Mouse (Mus musculus): Measurements from ENCODE around the gene Traf5. TPM values are rescaled to one million over a fixed set of nuclear protein-coding genes. Genes with fewer than 3 reads are reported as not detected.
A peak's percentile ranks its signal among the peaks of the same experiment; 100 is the strongest.

Traf5 gene
- total RNA-seq, 2 experiments from 2014 or later: 3.1 to 8.5 TPM

- peak; percentile 52 to 61 for DNase-seq (ENCODE audit: low spot score in 2 of 2)
- intact Hi-C loops (cut with DNase I): no loop called here
Observed at GRCm38 (mm10) chr1:192069971-192070591, 22.3 kb downstream of the Traf5 start.

- DNase-seq (ENCODE audit: low spot score in 2 of 2): no peak
- intact Hi-C loops (cut with DNase I): no loop called here
Observed at GRCm38 (mm10) chr1:192068188-192068587, 24.2 kb downstream of the Traf5 start.

- intact Hi-C loops (cut with DNase I): no loop called here
- DNase-seq (ENCODE audit: low spot score in 2 of 2): no peak
Observed at GRCm38 (mm10) chr1:192066956-192067355, 25.4 kb downstream of the Traf5 start.

- intact Hi-C loops (cut with DNase I): no loop called here
- no peak for DNase-seq (ENCODE audit: low spot score in 2 of 2)
Observed at GRCm38 (mm10) chr1:192063209-192063946, 29.0 kb downstream of the Traf5 start.

- intact Hi-C loops (cut with DNase I): no loop called here
Observed at GRCm38 (mm10) chr1:192062682-192063081, 29.7 kb downstream of the Traf5 start.

GRCm38 (mm10) chr1:192061666-192062306 is 30.6 kb downstream of the Traf5 start:
- peak; percentile 76 to 79 for DNase-seq (ENCODE audit: low spot score in 2 of 2)
- intact Hi-C loops (cut with DNase I): no loop called here

More at GRCm38 (mm10) chr1:192062682-192063081, 29.7 kb downstream of the Traf5 start:
- no peak for DNase-seq (ENCODE audit: low spot score in 2 of 2)

GRCm38 (mm10) chr1:192058911-192059310 is 33.4 kb downstream of the Traf5 start:
- intact Hi-C loops (cut with DNase I): no loop called here
- DNase-seq (ENCODE audit: low spot score in 2 of 2): no peak

GRCm38 (mm10) chr1:192053726-192054125 is 38.6 kb downstream of the Traf5 start:
- no peak for DNase-seq (ENCODE audit: low spot score in 2 of 2)
- intact Hi-C loops (cut with DNase I): no loop called here

GRCm38 (mm10) chr1:192052986-192053385 is 39.4 kb downstream of the Traf5 start:
- intact Hi-C loops (cut with DNase I): no loop called here
- DNase-seq (ENCODE audit: low spot score in 2 of 2): no peak

GRCm38 (mm10) chr1:192052461-192052860 is 39.9 kb downstream of the Traf5 start:
- intact Hi-C loops (cut with DNase I): no loop called here
- DNase-seq (ENCODE audit: low spot score in 2 of 2): peak; percentile 50 to 59

- intact Hi-C loops (cut with DNase I): no loop called here
- no peak for DNase-seq (ENCODE audit: low spot score in 2 of 2)
Observed at GRCm38 (mm10) chr1:191999022-191999421, 93.3 kb downstream of the Traf5 start.

- intact Hi-C loops (cut with DNase I): no loop called here
- DNase-seq (ENCODE audit: low spot score in 2 of 2): no peak
Observed at GRCm38 (mm10) chr1:191996621-191997185, 95.7 kb downstream of the Traf5 start.

GRCm38 (mm10) chr1:191995916-191996315 is 96.4 kb downstream of the Traf5 start:
- intact Hi-C loops (cut with DNase I): no loop called here
- DNase-seq (ENCODE audit: low spot score in 2 of 2): no peak

- DNase-seq (ENCODE audit: low spot score in 2 of 2): no peak
- intact Hi-C loops (cut with DNase I): no loop called here
Observed at GRCm38 (mm10) chr1:191995488-191995887, 96.9 kb downstream of the Traf5 start.

- no peak for DNase-seq (ENCODE audit: low spot score in 2 of 2)
- intact Hi-C loops (cut with DNase I): no loop called here
Observed at GRCm38 (mm10) chr1:191994476-191994875, 97.9 kb downstream of the Traf5 start.

- DNase-seq (ENCODE audit: low spot score in 2 of 2): no peak
- intact Hi-C loops (cut with DNase I): no loop called here
Observed at GRCm38 (mm10) chr1:191992040-191992780, 100.1 kb downstream of the Traf5 start.

- peak; percentile 94 for DNase-seq (ENCODE audit: low spot score in 2 of 2)
- intact Hi-C loops (cut with DNase I): no loop called here
Observed at GRCm38 (mm10) chr1:191989994-191990393, 102.4 kb downstream of the Traf5 start.

- no peak for DNase-seq (ENCODE audit: low spot score in 2 of 2)
- intact Hi-C loops (cut with DNase I): no loop called here
Observed at GRCm38 (mm10) chr1:191989060-191989459, 103.3 kb downstream of the Traf5 start.

GRCm38 (mm10) chr1:191988646-191989045 is 103.7 kb downstream of the Traf5 start:
- intact Hi-C loops (cut with DNase I): no loop called here
- no peak for DNase-seq (ENCODE audit: low spot score in 2 of 2)

- intact Hi-C loops (cut with DNase I): no loop called here
- no peak for DNase-seq (ENCODE audit: low spot score in 2 of 2)
Observed at GRCm38 (mm10) chr1:191987481-191987769, 104.9 kb downstream of the Traf5 start.

All from left cerebral cortex, postnatal 36 days (tissue).